ENCODE assay signal across 8 mouse cellular contexts in genomic region chr16:98022657-98023345, GRCm38 (mm10). TPM values are rescaled to one million over a fixed set of nuclear protein-coding genes. Genes with fewer than 3 reads are reported as not detected.
DNase-seq lines count a peak whose midpoint lies in the region; ATAC-seq and TF ChIP-seq lines count a peak whose summit lies in the region.

No protein-coding gene starts in this region.

- no peak overlapping the region for H3K9ac ChIP-seq in forebrain, postnatal 0 days
- H3K9ac ChIP-seq in forebrain, embryonic 15.5 days (replicated peaks), result no peak overlapping the region
- no peak overlapping the region for H3K9ac ChIP-seq in midbrain, embryonic 16.5 days (ENCODE audit: low read depth, low read length)

- peak; percentile 34 for TF ChIP-seq CTCF in forebrain, postnatal 0 days (IDR thresholded peaks at IDR 0.05; ENCODE audit: low read depth)

- no peaks in the 10 kb centered on the region for H3K27me3 ChIP-seq in forebrain, postnatal 0 days (ENCODE audit: insufficient read depth, low read length)
- no peaks in the 10 kb centered on the region for H3K27me3 ChIP-seq in forebrain, embryonic 15.5 days
- H3K27me3 ChIP-seq in midbrain, embryonic 16.5 days (ENCODE audit: control insufficient read depth, insufficient read depth, low read depth, low read length), result no peaks in the 10 kb centered on the region

- no peak for ATAC-seq in forebrain, postnatal 0 days
- no peak for ATAC-seq in forebrain, embryonic 15.5 days (replicated peaks)
- peak; percentile 80 for ATAC-seq in erythroid progenitor cell, adult 5-6 weeks (replicated peaks; ENCODE audit: low FRiP score, poor library complexity, severe bottlenecking)
- ATAC-seq in midbrain, embryonic 16.5 days, result no peak

- 0 out of 2 replicates have a peak, but pooled peaks cover 7% of the 10 kb centered on the region for H3K9me3 ChIP-seq in forebrain, postnatal 0 days (ENCODE audit: low read length)
- H3K9me3 ChIP-seq in forebrain, embryonic 15.5 days, result peaks cover 3% of the 10 kb centered on the region
- peaks cover 11% of the 10 kb centered on the region; the same call in 1 of the 2 replicates for H3K9me3 ChIP-seq in midbrain, embryonic 16.5 days (replicated peaks; ENCODE audit: control insufficient read depth, low read length, poor library complexity, severe bottlenecking)

- WGBS in forebrain, postnatal 0 days, result 86% methylated on average over 2 of the region's 2 CpGs
- 82% methylated on average over 2 of the region's 2 CpGs for WGBS in forebrain, embryonic 15.5 days
- WGBS in midbrain, embryonic 16.5 days, result 88% methylated on average over 2 of the region's 2 CpGs

- peaks cover 4% of the 10 kb centered on the region; the same call in 1 of the 2 replicates for H3K36me3 ChIP-seq in forebrain, postnatal 0 days (ENCODE audit: insufficient read depth)
- peaks cover 5% of the 10 kb centered on the region; the same call in 1 of the 2 replicates for H3K36me3 ChIP-seq in forebrain, embryonic 15.5 days
- peaks cover 9% of the 10 kb centered on the region; the same call in 1 of the 2 replicates for H3K36me3 ChIP-seq in midbrain, embryonic 16.5 days (ENCODE audit: control insufficient read depth, insufficient read depth, low read length)

- H3K27ac ChIP-seq in forebrain, postnatal 0 days (ENCODE audit: low read depth, low read length), result no peak overlapping the region
- H3K27ac ChIP-seq in forebrain, embryonic 15.5 days (replicated peaks), result no peak overlapping the region
- no peak overlapping the region for H3K27ac ChIP-seq in midbrain, embryonic 16.5 days (ENCODE audit: low read length)

- no peak overlapping the region for H3K4me3 ChIP-seq in forebrain, postnatal 0 days (ENCODE audit: low read depth, low read length)
- no peak overlapping the region for H3K4me3 ChIP-seq in forebrain, embryonic 15.5 days
- H3K4me3 ChIP-seq in midbrain, embryonic 16.5 days (ENCODE audit: low read depth, low read length), result no peak overlapping the region

- no peak for DNase-seq in forebrain, postnatal 0 days
- peak; percentile 21 for DNase-seq in thymus, postnatal 0 days (ENCODE audit: low spot score)
- no peak for DNase-seq in thymus, postnatal 4 days
- no peak for DNase-seq in testis, postnatal 10 days (ENCODE audit: low spot score)
- no peak for DNase-seq in frontal cortex, postnatal 14 days (ENCODE audit: low spot score in 2 of 2)

- no peak overlapping the region for H3K4me2 ChIP-seq in forebrain, postnatal 0 days (ENCODE audit: low read depth)
- H3K4me2 ChIP-seq in forebrain, embryonic 15.5 days (replicated peaks), result no peak overlapping the region
- no peak overlapping the region for H3K4me2 ChIP-seq in midbrain, embryonic 16.5 days (ENCODE audit: low read length)

- H3K4me1 ChIP-seq in forebrain, postnatal 0 days (ENCODE audit: insufficient read depth), result no peaks in the 10 kb centered on the region
- no peaks in the 10 kb centered on the region for H3K4me1 ChIP-seq in forebrain, embryonic 15.5 days
- H3K4me1 ChIP-seq in midbrain, embryonic 16.5 days (ENCODE audit: control insufficient read depth, insufficient read depth, low read length), result no peaks in the 10 kb centered on the region

RNA-seq across cellular contexts. Expression of gene B230307C23Rik, which starts 25.7 kb away (rescaled TPM):
- 20.5 and 24.2 TPM in 2 replicates for total RNA-seq in forebrain, postnatal 0 days (2014; rRNA removed)
- polyA plus RNA-seq in forebrain, postnatal 0 days (2015; fragmentation: Nextera tagmentation; extraction: Ambion mirVana), result 22.4 and 23.2 TPM in 2 replicates
- 30.3 and 30.4 TPM in 2 replicates for polyA plus RNA-seq in forebrain, embryonic 15.5 days (2015; fragmentation: Nextera tagmentation; extraction: Ambion mirVana)
- 46.0 and 49.7 TPM in 2 replicates for polyA plus RNA-seq in thymus, postnatal 0 days (2015; fragmentation: Nextera tagmentation; extraction: Ambion mirVana)
- total RNA-seq in erythroid progenitor cell, adult 5-6 weeks (2015; ENCODE audit: low replicate concordance), result 9.0 and 14.3 TPM in 2 replicates
- total RNA-seq in erythroid progenitor cell, adult 5-6 weeks (2017; ENCODE audit: low replicate concordance), result 19.8 and 25.7 TPM in 2 replicates
- 17.9 and 18.6 TPM in 2 replicates for polyA plus RNA-seq in midbrain, embryonic 16.5 days (2015; fragmentation: Nextera tagmentation; extraction: Ambion mirVana)

RNA-seq across cellular contexts. Expression of gene A630089N07Rik, which starts 59.4 kb away (rescaled TPM):
- 6.8 and 10.2 TPM in 2 replicates for total RNA-seq in forebrain, postnatal 0 days (2014; rRNA removed)
- polyA plus RNA-seq in forebrain, postnatal 0 days (2015; fragmentation: Nextera tagmentation; extraction: Ambion mirVana), result 6.5 and 8.0 TPM in 2 replicates
- polyA plus RNA-seq in forebrain, embryonic 15.5 days (2015; fragmentation: Nextera tagmentation; extraction: Ambion mirVana), result 16.0 and 17.2 TPM in 2 replicates
- 11.6 and 11.7 TPM in 2 replicates for polyA plus RNA-seq in thymus, postnatal 0 days (2015; fragmentation: Nextera tagmentation; extraction: Ambion mirVana)
- total RNA-seq in erythroid progenitor cell, adult 5-6 weeks (2015; ENCODE audit: low replicate concordance), result 21.3 and 33.1 TPM in 2 replicates
- total RNA-seq in erythroid progenitor cell, adult 5-6 weeks (2017; ENCODE audit: low replicate concordance), result 18.4 and 38.1 TPM in 2 replicates
- 10.8 and 12.5 TPM in 2 replicates for polyA plus RNA-seq in midbrain, embryonic 16.5 days (2015; fragmentation: Nextera tagmentation; extraction: Ambion mirVana)
